Comparison of ENCODE assay signal across 14 mouse cellular contexts in genomic region chr8:65159096-65159748, GRCm38 (mm10). TPM values are rescaled to one million over a fixed set of nuclear protein-coding genes. Genes with fewer than 3 reads are reported as not detected.
DNase-seq lines count a peak whose midpoint lies in the region; ATAC-seq and TF ChIP-seq lines count a peak whose summit lies in the region.
"Had no signal": no experiment of that assay in that cellular context is flagged by ENCODE, and none has a peak within 500 bp of the region (broad histone marks: within the 10 kb centered on the region; RNA-seq: fewer than 3 reads in every experiment).

No protein-coding gene starts in this region.

- H3K27ac ChIP-seq in forebrain, embryonic 15.5 days (replicated peaks): no peak overlapping the region
- no peak overlapping the region for H3K27ac ChIP-seq in forebrain, embryonic 11.5 days (ENCODE audit: low read depth, low read length)
- H3K27ac ChIP-seq in midbrain, postnatal 0 days (ENCODE audit: low read depth, low read length): no peak overlapping the region
- no peak overlapping the region for H3K27ac ChIP-seq in midbrain, embryonic 16.5 days (ENCODE audit: low read length)
- H3K27ac ChIP-seq in layer of hippocampus, adult 2 months: peak overlapping the region; percentile 48
- H3K27ac ChIP-seq: intestine, embryonic 15.5 days; limb, embryonic 10.5 days; midbrain, embryonic 13.5 days had no signal

- H3K9me3 ChIP-seq in forebrain, embryonic 15.5 days: no peaks in the 10 kb centered on the region
- H3K9me3 ChIP-seq in forebrain, embryonic 11.5 days (ENCODE audit: control insufficient read depth, low read length): no peaks in the 10 kb centered on the region
- no peaks in the 10 kb centered on the region for H3K9me3 ChIP-seq in midbrain, postnatal 0 days (ENCODE audit: low read length)
- no peaks in the 10 kb centered on the region for H3K9me3 ChIP-seq in midbrain, embryonic 16.5 days (replicated peaks; ENCODE audit: control insufficient read depth, low read length, poor library complexity, severe bottlenecking)
- H3K9me3 ChIP-seq: intestine, embryonic 15.5 days; limb, embryonic 10.5 days; midbrain, embryonic 13.5 days had no signal

- no peak for DNase-seq in forebrain, embryonic 11.5 days (ENCODE audit: low spot score)
- DNase-seq in midbrain, postnatal 0 days (ENCODE audit: low spot score): peak; percentile 67
- peak; percentile 31 to 33 for DNase-seq in layer of hippocampus, adult 2 months (ENCODE audit: low spot score in 2 of 2)
- DNase-seq in telencephalon, adult 2 months (ENCODE audit: low read depth, low spot score): peak; percentile 54
- DNase-seq in kidney, postnatal 25 days: no peak
- no peak for DNase-seq in liver
- DNase-seq: adrenal gland, postnatal 14 days; lung, adult 18-20 months had no signal

- ATAC-seq in forebrain, embryonic 15.5 days (replicated peaks): peak; percentile 63
- no peak for ATAC-seq in forebrain, embryonic 11.5 days (replicated peaks; ENCODE audit: low FRiP score)
- ATAC-seq in midbrain, postnatal 0 days (ENCODE audit: low FRiP score): no peak
- ATAC-seq in midbrain, embryonic 16.5 days: no peak; the same call in 1 of the 2 replicates
- ATAC-seq: intestine, embryonic 15.5 days; midbrain, embryonic 13.5 days had no signal

- H3K4me1 ChIP-seq in forebrain, embryonic 15.5 days: no peaks in the 10 kb centered on the region
- H3K4me1 ChIP-seq in forebrain, embryonic 11.5 days (replicated peaks; ENCODE audit: control insufficient read depth, insufficient read depth, low read length): no peaks in the 10 kb centered on the region
- no peaks in the 10 kb centered on the region for H3K4me1 ChIP-seq in midbrain, postnatal 0 days (ENCODE audit: insufficient read depth, low read length)
- H3K4me1 ChIP-seq in midbrain, embryonic 16.5 days (ENCODE audit: control insufficient read depth, insufficient read depth, low read length): no peaks in the 10 kb centered on the region
- H3K4me1 ChIP-seq: intestine, embryonic 15.5 days; limb, embryonic 10.5 days; midbrain, embryonic 13.5 days had no signal

- H3K27me3 ChIP-seq in forebrain, embryonic 15.5 days: no peaks in the 10 kb centered on the region
- no peaks in the 10 kb centered on the region for H3K27me3 ChIP-seq in forebrain, embryonic 11.5 days (ENCODE audit: control insufficient read depth, insufficient read depth, low read length)
- H3K27me3 ChIP-seq in midbrain, postnatal 0 days (ENCODE audit: insufficient read depth, low read length): no peaks in the 10 kb centered on the region
- no peaks in the 10 kb centered on the region for H3K27me3 ChIP-seq in midbrain, embryonic 16.5 days (ENCODE audit: control insufficient read depth, insufficient read depth, low read depth, low read length)
- H3K27me3 ChIP-seq: intestine, embryonic 15.5 days; midbrain, embryonic 13.5 days had no signal

- no peak overlapping the region for H3K4me3 ChIP-seq in forebrain, embryonic 15.5 days
- no peak overlapping the region for H3K4me3 ChIP-seq in forebrain, embryonic 11.5 days (ENCODE audit: low read depth, low read length)
- no peak overlapping the region for H3K4me3 ChIP-seq in midbrain, postnatal 0 days (ENCODE audit: low read depth, low read length)
- H3K4me3 ChIP-seq in midbrain, embryonic 16.5 days (ENCODE audit: low read depth, low read length): no peak overlapping the region
- H3K4me3 ChIP-seq in layer of hippocampus, adult 2 months: peak overlapping the region; percentile 8; the same call in 1 of the 2 replicates
- H3K4me3 ChIP-seq: intestine, embryonic 15.5 days; limb, embryonic 10.5 days; midbrain, embryonic 13.5 days had no signal

- H3K36me3 ChIP-seq in forebrain, embryonic 15.5 days: no peaks in the 10 kb centered on the region
- no peaks in the 10 kb centered on the region for H3K36me3 ChIP-seq in forebrain, embryonic 11.5 days (ENCODE audit: control insufficient read depth, insufficient read depth, low read length)
- no peaks in the 10 kb centered on the region for H3K36me3 ChIP-seq in midbrain, postnatal 0 days (ENCODE audit: insufficient read depth, low read length)
- H3K36me3 ChIP-seq in midbrain, embryonic 16.5 days (ENCODE audit: control insufficient read depth, insufficient read depth, low read length): no peaks in the 10 kb centered on the region
- H3K36me3 ChIP-seq: intestine, embryonic 15.5 days; limb, embryonic 10.5 days; midbrain, embryonic 13.5 days had no signal

- WGBS in forebrain, embryonic 15.5 days: 44% methylated on average over 14 of the region's 14 CpGs
- WGBS in forebrain, embryonic 11.5 days: 64% methylated on average over 14 of the region's 14 CpGs
- 48% methylated on average over 14 of the region's 14 CpGs for WGBS in midbrain, postnatal 0 days
- 54% methylated on average over 14 of the region's 14 CpGs for WGBS in midbrain, embryonic 16.5 days

- no peak overlapping the region for H3K4me2 ChIP-seq in forebrain, embryonic 15.5 days (replicated peaks)
- H3K4me2 ChIP-seq in forebrain, embryonic 11.5 days (ENCODE audit: low read depth, low read length, severe bottlenecking): no peak overlapping the region
- 0 out of 2 replicates have a peak overlapping the region, but pooled peaks have one; percentile 15 for H3K4me2 ChIP-seq in midbrain, postnatal 0 days (ENCODE audit: low read depth, low read length, poor library complexity, severe bottlenecking)
- H3K4me2 ChIP-seq in midbrain, embryonic 16.5 days (ENCODE audit: low read length): no peak overlapping the region
- H3K4me2 ChIP-seq: heart, embryonic 11.5 days; intestine, embryonic 15.5 days; midbrain, embryonic 13.5 days had no signal

- peak; percentile 63 for TF ChIP-seq CTCF in midbrain, postnatal 0 days (IDR thresholded peaks at IDR 0.05)
- TF ChIP-seq CTCF in layer of hippocampus, adult 2 months (conservative IDR thresholded peaks at IDR 0.05): peak; percentile 61

- H3K9ac ChIP-seq in forebrain, embryonic 15.5 days (replicated peaks): no peak overlapping the region
- H3K9ac ChIP-seq in forebrain, embryonic 11.5 days (ENCODE audit: low read length): no peak overlapping the region
- H3K9ac ChIP-seq in midbrain, postnatal 0 days (replicated peaks; ENCODE audit: low read length, poor library complexity, severe bottlenecking): no peak overlapping the region
- no peak overlapping the region for H3K9ac ChIP-seq in midbrain, embryonic 16.5 days (ENCODE audit: low read depth, low read length)
- H3K9ac ChIP-seq: intestine, embryonic 15.5 days; midbrain, embryonic 13.5 days had no signal

RNA-seq across cellular contexts. Expression of gene BC030870, which starts 29.9 kb away (rescaled TPM):
- polyA plus RNA-seq in forebrain, embryonic 15.5 days (2015; fragmentation: Nextera tagmentation; extraction: Ambion mirVana): not detected in 2 replicates
- polyA plus RNA-seq in forebrain, embryonic 11.5 days (2014; fragmentation: Nextera tagmentation; extraction: Ambion mirVana): not detected in 2 replicates
- total RNA-seq in midbrain, postnatal 0 days (2014; rRNA removed): not detected in 2 replicates
- 0.10 and 0.15 TPM in 2 replicates for polyA plus RNA-seq in midbrain, postnatal 0 days (2015; fragmentation: Nextera tagmentation; extraction: Ambion mirVana)
- polyA plus RNA-seq in midbrain, embryonic 16.5 days (2015; fragmentation: Nextera tagmentation; extraction: Ambion mirVana): not detected in 2 replicates
- not detected for total RNA-seq in layer of hippocampus, adult 2 months (2021)
- total RNA-seq: adrenal gland, postnatal 14 days had no signal
- polyA plus RNA-seq: heart, embryonic 11.5 days; limb, embryonic 10.5 days; midbrain, embryonic 13.5 days had no signal

Comparison
In these comparisons a context has a peak if more than half of its experiments do, and no peak if none do; other contexts are left out.
1. DNase-seq: peak in midbrain, postnatal 0 days (single experiment), layer of hippocampus, adult 2 months (2 of 2) and telencephalon, adult 2 months (single experiment); none in forebrain, embryonic 11.5 days (single experiment), kidney, postnatal 25 days (0 of 2) and liver (single experiment).